Mouse (Mus musculus) neural tube, embryonic 15.5 days (tissue): ENCODE results near the gene Arhgap23. TPM values are rescaled to one million over a fixed set of nuclear protein-coding genes. Genes with fewer than 3 reads are reported as not detected.

ENCODE experiments used
- ATAC-seq: fragments of 200-750 bp; cut with Nextera tagmentation; 2 replicates; pipeline ENCODE4 v1.8.0; 2017; ENCODE audit warnings: mild to moderate bottlenecking, moderate TSS enrichment, moderate library complexity; ENCODE audit not compliant: low FRiP score
- H3K27ac ChIP-seq: fragments of 300-500 bp; sonication (generic); replicated peaks from 2 replicates; pipeline ENCODE4 v1.5.1; 2015; ENCODE audit warnings: mild to moderate bottlenecking, inconsistent platforms
- H3K27me3 ChIP-seq: fragments of 300-500 bp; sonication (generic); replicated peaks from 2 replicates; pipeline ENCODE4 v1.6.1; 2015; ENCODE audit warnings: inconsistent platforms
- H3K36me3 ChIP-seq: fragments of 300-500 bp; sonication (generic); 2 replicates; pipeline ENCODE4 v1.6.1; 2015; ENCODE audit warnings: inconsistent platforms
- H3K4me1 ChIP-seq: fragments of 300-500 bp; sonication (generic); 2 replicates; pipeline ENCODE4 v1.6.1; 2015; ENCODE audit warnings: inconsistent platforms
- H3K4me2 ChIP-seq: fragments of 300-500 bp; sonication (generic); 2 replicates; pipeline ENCODE4 v1.6.1; 2015; ENCODE audit warnings: inconsistent platforms, mild to moderate bottlenecking, moderate library complexity
- H3K4me3 ChIP-seq: fragments of 300-500 bp; sonication (generic); replicated peaks from 2 replicates; pipeline ENCODE4 v1.5.1; 2015; ENCODE audit warnings: mild to moderate bottlenecking, inconsistent platforms
- H3K9ac ChIP-seq: fragments of 300-500 bp; sonication (generic); replicated peaks from 2 replicates; pipeline ENCODE4 v1.6.1; 2015; ENCODE audit warnings: mild to moderate bottlenecking, inconsistent platforms
- H3K9me3 ChIP-seq: fragments of 300-500 bp; sonication (generic); replicated peaks from 2 replicates; pipeline ENCODE4 v1.6.1; 2016; ENCODE audit warnings: inconsistent platforms
- WGBS: fragments of 180-500 bp; shearing (Covaris S2); methylation state at CpG from one replicate; pipeline ENCODE4 v1.1.7; 2015; ENCODE audit warnings: mixed read lengths; 5-methylcytosine and 5-hydroxymethylcytosine counted together
- polyA plus RNA-seq: library from polyadenylated mRNA; unstranded; fragments of >200 nt; fragmentation: Nextera tagmentation; extraction: Ambion mirVana; gene quantifications from 2 replicates; pipeline ENCODE4 v1.2.1, GENCODE M21; 2015

The Arhgap23 gene
- polyA plus RNA-seq, 1 experiment from 2014 or later: 9.2 TPM

DNA sequence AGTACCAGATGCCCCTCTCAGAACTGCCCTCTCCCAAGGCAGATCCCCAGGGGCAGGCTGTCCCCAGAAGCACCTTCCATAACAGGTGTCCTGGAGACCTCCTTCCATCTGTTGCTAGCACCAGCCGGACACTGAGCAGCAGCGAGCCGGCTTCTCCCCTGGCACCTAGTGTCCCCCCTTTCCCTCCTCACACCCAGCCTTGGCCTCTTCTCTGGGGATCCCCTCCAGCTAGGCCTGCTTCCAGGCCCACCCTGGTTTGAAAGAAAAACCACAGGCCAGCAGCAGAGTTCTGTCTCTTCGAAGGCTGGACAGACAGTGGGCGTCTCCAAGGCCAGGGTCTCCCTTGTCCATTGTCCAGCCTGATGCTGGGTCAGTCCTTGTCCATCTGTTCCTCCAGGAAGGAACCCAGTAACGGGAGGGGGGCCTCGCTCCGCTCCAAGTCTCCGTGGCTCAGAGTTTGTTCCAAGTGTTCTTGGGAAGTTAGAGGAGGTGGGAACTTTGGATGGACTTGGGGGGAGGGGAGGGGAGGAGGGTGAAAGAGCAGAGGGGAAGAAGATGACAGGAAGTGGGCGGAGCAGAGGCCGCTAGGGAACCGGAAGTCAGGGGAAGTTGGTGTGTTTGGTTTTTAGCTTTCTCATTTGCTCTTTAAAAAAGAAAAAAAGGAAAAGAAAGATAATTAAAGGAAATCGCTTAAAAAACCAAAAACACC lies 96.5 kb downstream of the Arhgap23 start:
- Histone ChIP-seq H3K27me3 (no peaks in the 10 kb centered on the region), H3K9ac (no peak overlapping the region), H3K9me3 (no peaks in the 10 kb centered on the region), H3K4me3 (no peak overlapping the region), H3K4me1 (peaks cover 13% of the 10 kb centered on the region; the same call in 1 of the 2 replicates), H3K36me3 (peaks cover 24% of the 10 kb centered on the region), H3K4me2 (peak overlapping the region; percentile 11; the same call in 1 of the 2 replicates), H3K27ac (0 out of 2 replicates have a peak overlapping the region, but pooled peaks have one; percentile 1)
- WGBS: 58% methylated on average over 13 of the region's 13 CpGs
- no peak for ATAC-seq

GRCm38 (mm10) chr11:97512511-97512910 lies 97.2 kb downstream of the Arhgap23 start:
- Histone ChIP-seq H3K4me3 (no peak overlapping the region), H3K4me2 (no peak overlapping the region), H3K27me3 (no peaks in the 10 kb centered on the region), H3K9ac (no peak overlapping the region), H3K9me3 (no peaks in the 10 kb centered on the region), H3K4me1 (peaks cover 13% of the 10 kb centered on the region; the same call in 1 of the 2 replicates), H3K27ac (no peak overlapping the region), H3K36me3 (peaks cover 29% of the 10 kb centered on the region)
- 35% methylated on average over 6 of the region's 6 CpGs for WGBS
- no peak for ATAC-seq

GRCm38 (mm10) chr11:97513066-97513465 lies 97.7 kb downstream of the Arhgap23 start:
- Histone ChIP-seq H3K36me3 (peaks cover 32% of the 10 kb centered on the region), H3K4me3 (no peak overlapping the region), H3K4me2 (no peak overlapping the region), H3K9me3 (no peaks in the 10 kb centered on the region), H3K27me3 (no peaks in the 10 kb centered on the region), H3K4me1 (peaks cover 13% of the 10 kb centered on the region; the same call in 1 of the 2 replicates), H3K9ac (no peak overlapping the region), H3K27ac (no peak overlapping the region)
- no peak for ATAC-seq
- 81% methylated on average over 3 of the region's 3 CpGs for WGBS

GRCm38 (mm10) chr11:97520541-97520940 lies 105.2 kb downstream of the Arhgap23 start:
- Histone ChIP-seq H3K4me2 (no peak overlapping the region), H3K27me3 (no peaks in the 10 kb centered on the region), H3K9me3 (no peaks in the 10 kb centered on the region), H3K36me3 (peaks cover 76% of the 10 kb centered on the region), H3K9ac (no peak overlapping the region), H3K4me3 (no peak overlapping the region), H3K4me1 (peaks cover 13% of the 10 kb centered on the region), H3K27ac (no peak overlapping the region)
- ATAC-seq: no peak
- 94% methylated on average over 7 of the region's 7 CpGs for WGBS

DNA sequence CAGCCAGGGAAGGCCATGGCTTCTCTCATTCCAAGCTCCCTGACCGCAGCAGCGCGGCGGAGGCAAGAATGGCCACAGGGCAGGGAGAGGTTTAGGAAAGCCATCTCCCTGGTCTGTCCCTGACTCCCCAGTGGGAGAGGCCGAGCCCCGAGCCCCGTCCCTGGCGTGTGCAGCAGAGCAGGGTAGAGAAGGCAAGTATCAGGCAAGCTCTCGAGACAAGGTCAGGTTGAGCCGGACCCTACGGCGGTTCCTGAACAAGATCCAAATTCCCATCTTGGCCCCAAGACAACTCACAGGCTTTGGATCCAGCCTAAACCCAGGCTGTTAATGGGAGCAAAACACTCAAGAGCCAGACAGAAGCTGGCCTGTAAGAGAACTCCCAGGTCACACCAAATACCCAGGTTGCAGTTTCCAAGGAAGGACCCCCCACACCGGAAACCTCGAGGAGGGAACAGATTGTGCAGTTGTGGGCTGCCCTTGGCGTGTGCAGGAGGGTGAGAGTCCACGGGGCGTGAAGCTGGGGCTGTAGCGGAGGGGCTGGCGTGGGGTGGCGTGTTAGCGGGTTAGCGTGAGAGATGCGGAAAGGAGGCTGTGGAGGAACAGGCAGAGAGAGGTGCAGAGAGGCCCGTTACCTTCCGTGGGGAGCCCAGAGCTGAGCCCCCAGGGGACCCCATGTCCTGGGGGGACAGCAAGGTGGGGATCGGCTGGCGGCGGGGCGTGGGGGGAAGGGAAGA lies 106.6 kb downstream of the Arhgap23 start:
- Histone ChIP-seq H3K4me1 (peaks cover 13% of the 10 kb centered on the region), H3K4me3 (no peak overlapping the region), H3K27ac (no peak overlapping the region), H3K27me3 (no peaks in the 10 kb centered on the region), H3K4me2 (no peak overlapping the region), H3K9me3 (no peaks in the 10 kb centered on the region), H3K9ac (no peak overlapping the region; the same call in 1 of the 2 replicates), H3K36me3 (peaks cover 76% of the 10 kb centered on the region)
- 90% methylated on average over 29 of the region's 29 CpGs for WGBS
- no peak for ATAC-seq

GRCm38 (mm10) chr11:97523107-97523506 lies 107.8 kb downstream of the Arhgap23 start:
- no peak for ATAC-seq
- peaks cover 13% of the 10 kb centered on the region for H3K4me1 ChIP-seq
- no peak overlapping the region for H3K9ac ChIP-seq
- H3K27me3 ChIP-seq: no peaks in the 10 kb centered on the region
- no peak overlapping the region for H3K4me3 ChIP-seq
- no peaks in the 10 kb centered on the region for H3K9me3 ChIP-seq
- H3K27ac ChIP-seq: no peak overlapping the region
- H3K4me2 ChIP-seq: no peak overlapping the region
- peaks cover 68% of the 10 kb centered on the region for H3K36me3 ChIP-seq
- WGBS: 90% methylated on average over 14 of the region's 14 CpGs

DNA sequence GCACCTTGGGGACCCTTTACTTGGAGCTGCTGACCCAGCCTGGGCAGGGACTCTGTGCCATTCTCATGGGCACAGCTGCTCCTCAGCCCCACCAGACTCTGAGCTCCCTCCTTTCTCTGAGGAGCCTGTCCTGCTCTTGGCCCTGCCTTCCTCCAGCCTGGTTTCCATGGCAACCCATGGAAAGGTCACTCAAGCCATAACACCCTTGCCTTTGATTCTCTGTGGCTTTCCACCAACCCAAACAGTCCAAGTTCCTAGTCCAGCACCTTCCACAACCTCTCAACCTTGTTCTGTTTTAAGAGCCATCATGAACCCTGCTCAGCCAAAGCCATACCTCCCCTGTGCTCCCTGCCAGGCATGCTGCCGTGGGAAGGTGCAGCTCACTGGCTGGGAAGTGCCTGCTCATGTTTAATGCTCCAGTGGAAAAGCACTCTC lies 108.5 kb downstream of the Arhgap23 start:
- no peak overlapping the region for H3K9ac ChIP-seq
- H3K27ac ChIP-seq: peak overlapping the region; percentile 29; the same call in 1 of the 2 replicates
- no peaks in the 10 kb centered on the region for H3K27me3 ChIP-seq
- WGBS: 6% methylated on average over 1 of the region's 1 CpGs
- H3K36me3 ChIP-seq: peaks cover 61% of the 10 kb centered on the region
- ATAC-seq: no peak
- no peaks in the 10 kb centered on the region for H3K9me3 ChIP-seq
- H3K4me3 ChIP-seq: no peak overlapping the region
- H3K4me1 ChIP-seq: peaks cover 13% of the 10 kb centered on the region
- H3K4me2 ChIP-seq: no peak overlapping the region

DNA sequence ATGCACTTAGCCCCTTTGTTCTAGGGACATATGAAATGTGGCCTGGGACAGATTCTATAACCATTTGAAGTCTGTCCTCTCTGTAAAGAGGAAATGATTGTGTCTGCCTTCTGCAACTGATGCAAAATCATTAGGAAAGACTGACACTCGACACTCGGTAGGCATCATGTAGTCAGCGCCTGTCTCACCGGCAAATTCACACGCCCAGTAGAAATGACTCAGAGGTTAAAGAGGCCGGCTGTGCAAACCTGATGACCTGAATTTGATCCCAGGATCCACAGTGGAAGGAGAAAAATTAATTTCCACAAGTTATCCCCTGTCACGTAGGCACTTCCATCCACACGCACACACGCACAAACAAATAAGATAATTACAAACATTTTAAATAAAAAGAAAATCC lies 109.0 kb downstream of the Arhgap23 start:
- Histone ChIP-seq H3K4me3 (no peak overlapping the region), H3K9ac (no peak overlapping the region), H3K4me2 (no peak overlapping the region), H3K36me3 (peaks cover 58% of the 10 kb centered on the region), H3K27ac (peak overlapping the region; percentile 29; the same call in 1 of the 2 replicates), H3K4me1 (peaks cover 13% of the 10 kb centered on the region), H3K27me3 (no peaks in the 10 kb centered on the region), H3K9me3 (no peaks in the 10 kb centered on the region)
- WGBS: 52% methylated on average over 9 of the region's 9 CpGs
- ATAC-seq: no peak

- no peak overlapping the region for H3K9ac ChIP-seq
- 93% methylated on average over 6 of the region's 6 CpGs for WGBS
- no peaks in the 10 kb centered on the region for H3K9me3 ChIP-seq
- H3K27ac ChIP-seq: no peak overlapping the region
- H3K4me3 ChIP-seq: no peak overlapping the region
- ATAC-seq: no peak
- peaks cover 13% of the 10 kb centered on the region for H3K4me1 ChIP-seq
- H3K27me3 ChIP-seq: no peaks in the 10 kb centered on the region
- no peak overlapping the region for H3K4me2 ChIP-seq
- H3K36me3 ChIP-seq: peaks cover 53% of the 10 kb centered on the region
Observed at GRCm38 (mm10) chr11:97525313-97525712, 110.0 kb downstream of the Arhgap23 start.

DNA sequence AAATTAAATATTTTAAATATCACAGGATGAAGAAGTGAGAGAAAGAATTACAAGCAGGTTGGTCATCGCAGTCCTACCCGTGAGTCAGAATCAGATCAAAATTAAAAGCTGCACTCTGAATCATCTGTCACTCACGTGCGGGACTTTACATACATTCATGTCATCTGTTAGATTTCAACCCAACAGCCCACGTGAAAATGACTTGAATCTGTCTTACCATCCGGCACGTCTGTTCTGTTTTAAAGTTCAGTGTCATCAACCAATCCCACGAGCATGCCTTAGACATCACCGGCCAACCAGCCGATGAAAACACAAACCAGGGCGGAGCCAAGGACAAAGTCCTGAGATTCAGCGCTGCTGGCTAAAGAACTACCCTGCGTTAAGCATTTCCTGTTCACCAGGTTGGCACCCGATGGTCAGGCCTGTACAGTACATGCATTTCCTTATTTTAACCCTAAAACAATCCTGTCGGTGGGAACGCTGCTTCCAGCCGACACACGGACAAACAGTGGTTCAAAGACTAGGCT lies 113.0 kb downstream of the Arhgap23 start:
- Histone ChIP-seq H3K9me3 (no peaks in the 10 kb centered on the region), H3K4me3 (no peak overlapping the region), H3K27ac (no peak overlapping the region), H3K36me3 (peaks cover 39% of the 10 kb centered on the region), H3K4me2 (no peak overlapping the region), H3K27me3 (peaks cover 11% of the 10 kb centered on the region), H3K9ac (no peak overlapping the region), H3K4me1 (peaks cover 24% of the 10 kb centered on the region)
- ATAC-seq: no peak
- 83% methylated on average over 18 of the region's 18 CpGs for WGBS

- Histone ChIP-seq H3K9ac (no peak overlapping the region), H3K27me3 (peaks cover 28% of the 10 kb centered on the region), H3K36me3 (peaks cover 37% of the 10 kb centered on the region), H3K9me3 (no peaks in the 10 kb centered on the region), H3K4me1 (peaks cover 20% of the 10 kb centered on the region), H3K27ac (no peak overlapping the region), H3K4me3 (no peak overlapping the region), H3K4me2 (no peak overlapping the region)
- WGBS: 89% methylated on average over 6 of the region's 6 CpGs
- ATAC-seq: no peak
Observed at GRCm38 (mm10) chr11:97530069-97530468, 114.7 kb downstream of the Arhgap23 start.
